In genomic region chr3:92648207-92648606, GRCm38 (mm10) we compare ENCODE assay signal across 22 mouse cellular contexts. TPM values are rescaled to one million over a fixed set of nuclear protein-coding genes. Genes with fewer than 3 reads are reported as not detected.
"Had no signal": no experiment of that assay in that cellular context is flagged by ENCODE, and none has a peak within 500 bp of the region (broad histone marks: within the 10 kb centered on the region; RNA-seq: fewer than 3 reads in every experiment).

Gene Lce1a1 (minus strand): TSS chr3:92648307.

- DNase-seq: retina, postnatal 1 day; right cerebral cortex, adult 18-20 months; right cerebral cortex, postnatal 14 days; right cerebral cortex, postnatal 25 days; right cerebral cortex, postnatal 4 days; spleen, adult 18-20 months; thymus, adult 18-20 months; thymus, adult 2 months; thymus, postnatal 14 days; thymus, postnatal 25 days; thymus, postnatal 36 days; thymus, postnatal 4 days had no signal

- H3K9me3 ChIP-seq: neural tube, embryonic 12.5 days; neural tube, embryonic 13.5 days; neural tube, embryonic 15.5 days; stomach, embryonic 15.5 days had no signal

- H3K27ac ChIP-seq: neural tube, embryonic 12.5 days; neural tube, embryonic 13.5 days; neural tube, embryonic 15.5 days; stomach, embryonic 15.5 days had no signal

- H3K36me3 ChIP-seq: neural tube, embryonic 12.5 days; neural tube, embryonic 13.5 days; neural tube, embryonic 15.5 days; stomach, embryonic 15.5 days had no signal

- H3K9ac ChIP-seq: neural tube, embryonic 12.5 days; neural tube, embryonic 13.5 days; neural tube, embryonic 15.5 days; stomach, embryonic 15.5 days had no signal

- H3K4me2 ChIP-seq: neural tube, embryonic 12.5 days; neural tube, embryonic 13.5 days; neural tube, embryonic 15.5 days; stomach, embryonic 15.5 days had no signal

- H3K27me3 ChIP-seq: neural tube, embryonic 12.5 days; neural tube, embryonic 13.5 days; neural tube, embryonic 15.5 days; stomach, embryonic 15.5 days had no signal

- H3K4me3 ChIP-seq: neural tube, embryonic 12.5 days; neural tube, embryonic 13.5 days; neural tube, embryonic 15.5 days; stomach, embryonic 15.5 days had no signal

- H3K4me1 ChIP-seq: neural tube, embryonic 12.5 days; neural tube, embryonic 13.5 days; neural tube, embryonic 15.5 days; stomach, embryonic 15.5 days had no signal

RNA-seq across cellular contexts. Expression of gene Lce1a1, which starts in this region (rescaled TPM):
- polyA plus RNA-seq: neural tube, embryonic 12.5 days; neural tube, embryonic 13.5 days; neural tube, embryonic 14.5 days; neural tube, embryonic 15.5 days; small intestine, adult 2 months; spleen, adult 2 months; stomach, embryonic 14.5 days; stomach, embryonic 15.5 days; testis, adult 2 months; urinary bladder, adult 2 months had no signal
